Mouse (Mus musculus) kidney, adult 2 months (tissue): Measurements from ENCODE around the gene Oprm1.

Experiments
- CTCF ChIP-seq: fragments of 200-500 bp; conservative IDR thresholded peaks from 2 replicates; pipeline ENCODE4 v1.5.1; 2011; ENCODE audit warnings: low read depth, mild to moderate bottlenecking, control low read depth, low read length, moderate library complexity, mixed read lengths; ENCODE audit not compliant: insufficient read depth, insufficient read length
- POLR2A ChIP-seq: fragments of 200-500 bp; IDR thresholded peaks from one replicate; pipeline ENCODE4 v1.6.1; 2011; ENCODE audit warnings: low read depth, low read length, control low read depth

GRCm38 (mm10) chr10:6979216-6979615, 220.9 kb downstream of the Oprm1 start:
- TF ChIP-seq CTCF, result no peak
- TF ChIP-seq POLR2A, result no peak
